Mouse (Mus musculus): ENCODE measurements around the gene Tmsb4x. TPM values are rescaled to one million over a fixed set of nuclear protein-coding genes. Genes with fewer than 3 reads are reported as not detected.

Tmsb4x gene
- total RNA-seq (2017), result 1,342 and 1,379 TPM in 2 replicates

- ATAC-seq (replicated peaks; ENCODE audit: low read depth, poor library complexity, severe bottlenecking), result peak; percentile 62
These were observed at the start of gene Tmsb4x for GRCm38 (mm10) chrX:167208978-167209754. Tmsb4x (minus strand) TSS chrX:167209315.

- no peak for ATAC-seq (replicated peaks; ENCODE audit: low read depth, poor library complexity, severe bottlenecking)
These were observed 32.6 kb upstream of the Tmsb4x start for GRCm38 (mm10) chrX:167241736-167242135.

GRCm38 (mm10) chrX:167239293-167239921 is 30.3 kb upstream of the Tmsb4x start:
- no peak for ATAC-seq (replicated peaks; ENCODE audit: low read depth, poor library complexity, severe bottlenecking)

GRCm38 (mm10) chrX:167233104-167233687 is 24.1 kb upstream of the Tmsb4x start:
- ATAC-seq (replicated peaks; ENCODE audit: low read depth, poor library complexity, severe bottlenecking), result peak; percentile 71

GRCm38 (mm10) chrX:167231150-167231549 is 22.0 kb upstream of the Tmsb4x start:
- peak; percentile 40; the same call in 1 of the 2 replicates for ATAC-seq (replicated peaks; ENCODE audit: low read depth, poor library complexity, severe bottlenecking)

GRCm38 (mm10) chrX:167229819-167230218 is 20.7 kb upstream of the Tmsb4x start:
- ATAC-seq (replicated peaks; ENCODE audit: low read depth, poor library complexity, severe bottlenecking), result no peak

- ATAC-seq (replicated peaks; ENCODE audit: low read depth, poor library complexity, severe bottlenecking), result peak; percentile 68
These were observed 20.1 kb upstream of the Tmsb4x start for GRCm38 (mm10) chrX:167229206-167229605.

GRCm38 (mm10) chrX:167227756-167228155 is 18.6 kb upstream of the Tmsb4x start:
- ATAC-seq (replicated peaks; ENCODE audit: low read depth, poor library complexity, severe bottlenecking), result no peak

GRCm38 (mm10) chrX:167227138-167227537 is 18.0 kb upstream of the Tmsb4x start:
- ATAC-seq (replicated peaks; ENCODE audit: low read depth, poor library complexity, severe bottlenecking), result peak; percentile 89

- ATAC-seq (replicated peaks; ENCODE audit: low read depth, poor library complexity, severe bottlenecking), result no peak
These were observed 17.5 kb upstream of the Tmsb4x start for GRCm38 (mm10) chrX:167226570-167226969.

GRCm38 (mm10) chrX:167212707-167213106 is 3.6 kb upstream of the Tmsb4x start:
- no peak for ATAC-seq (replicated peaks; ENCODE audit: low read depth, poor library complexity, severe bottlenecking)

GRCm38 (mm10) chrX:167211871-167212555 is 2.9 kb upstream of the Tmsb4x start:
- ATAC-seq (replicated peaks; ENCODE audit: low read depth, poor library complexity, severe bottlenecking), result no peak

GRCm38 (mm10) chrX:167210319-167210728 is 1.2 kb upstream of the Tmsb4x start:
- peak; percentile 37 for ATAC-seq (replicated peaks; ENCODE audit: low read depth, poor library complexity, severe bottlenecking)

GRCm38 (mm10) chrX:167209828-167210227 is 713 bp upstream of the Tmsb4x start:
- no peak for ATAC-seq (replicated peaks; ENCODE audit: low read depth, poor library complexity, severe bottlenecking)

- ATAC-seq (replicated peaks; ENCODE audit: low read depth, poor library complexity, severe bottlenecking), result peak; percentile 2; the same call in 1 of the 2 replicates
These were observed 652 bp downstream of the Tmsb4x start for GRCm38 (mm10) chrX:167208506-167208820.

GRCm38 (mm10) chrX:167207741-167208505 is 1.2 kb downstream of the Tmsb4x start:
- no peak for ATAC-seq (replicated peaks; ENCODE audit: low read depth, poor library complexity, severe bottlenecking)

GRCm38 (mm10) chrX:167205813-167206520 is 3.1 kb downstream of the Tmsb4x start:
- ATAC-seq (replicated peaks; ENCODE audit: low read depth, poor library complexity, severe bottlenecking), result peak; percentile 40

- ATAC-seq (replicated peaks; ENCODE audit: low read depth, poor library complexity, severe bottlenecking), result peak; percentile 77
These were observed 7.8 kb downstream of the Tmsb4x start for GRCm38 (mm10) chrX:167201365-167201764.

- 0 out of 2 replicates have a peak, but pooled peaks have one; percentile 45 for ATAC-seq (replicated peaks; ENCODE audit: low read depth, poor library complexity, severe bottlenecking)
These were observed 13.9 kb downstream of the Tmsb4x start for GRCm38 (mm10) chrX:167195228-167195649.

Measured in common myeloid progenitor, adult 5-6 weeks (primary cell).